Mouse (Mus musculus): ENCODE data around the gene Nr2c2. TPM values are rescaled to one million over a fixed set of nuclear protein-coding genes. Genes with fewer than 3 reads are reported as not detected.

Gene Nr2c2
- total RNA-seq, 4 experiments from 2014 or later: 20.0 to 24.9 (median 21.8) TPM

GRCm38 (mm10) chr6:92126861-92127468, 35.8 kb downstream of the Nr2c2 start:
- DNase-seq (ENCODE audit: low spot score): no peak

- no peak for DNase-seq (ENCODE audit: low spot score)
Measured at GRCm38 (mm10) chr6:92131456-92131855, 40.3 kb downstream of the Nr2c2 start.

GRCm38 (mm10) chr6:92132021-92132911, 41.1 kb downstream of the Nr2c2 start:
- DNase-seq (ENCODE audit: low spot score): no peak

GRCm38 (mm10) chr6:92133617-92134016, 42.4 kb downstream of the Nr2c2 start:
- DNase-seq (ENCODE audit: low spot score): no peak

- no peak for DNase-seq (ENCODE audit: low spot score)
Measured at GRCm38 (mm10) chr6:92136356-92136755, 45.2 kb downstream of the Nr2c2 start.

GRCm38 (mm10) chr6:92145881-92146280, 54.7 kb downstream of the Nr2c2 start:
- DNase-seq (ENCODE audit: low spot score): no peak

GRCm38 (mm10) chr6:92153774-92154173, 62.6 kb downstream of the Nr2c2 start:
- no peak for DNase-seq (ENCODE audit: low spot score)

GRCm38 (mm10) chr6:92158801-92159200, 67.6 kb downstream of the Nr2c2 start:
- DNase-seq (ENCODE audit: low spot score): no peak

GRCm38 (mm10) chr6:92162724-92163123, 71.5 kb downstream of the Nr2c2 start:
- no peak for DNase-seq (ENCODE audit: low spot score)

GRCm38 (mm10) chr6:92176450-92176849, 85.3 kb downstream of the Nr2c2 start:
- DNase-seq (ENCODE audit: low spot score): no peak

GRCm38 (mm10) chr6:92183621-92184131, 92.5 kb downstream of the Nr2c2 start, which contains the start of gene Mrps25:
TSS of gene Mrps25 (minus strand) at chr6:92184033.
- peak; percentile 56 for DNase-seq (ENCODE audit: low spot score)

GRCm38 (mm10) chr6:92184178-92184577, 93.0 kb downstream of the Nr2c2 start:
- DNase-seq (ENCODE audit: low spot score): no peak

GRCm38 (mm10) chr6:92199414-92199813, 108.2 kb downstream of the Nr2c2 start:
- no peak for DNase-seq (ENCODE audit: low spot score)

GRCm38 (mm10) chr6:92214055-92214772, 123.0 kb downstream of the Nr2c2 start:
- DNase-seq (ENCODE audit: low spot score): peak; percentile 3

- DNase-seq (ENCODE audit: low spot score): peak; percentile 90
Measured at GRCm38 (mm10) chr6:92214773-92215449, 123.7 kb downstream of the Nr2c2 start, which contains the start of gene Rbsn. TSS of gene Rbsn (minus strand) at chr6:92214925.

GRCm38 (mm10) chr6:92219445-92219844, 128.3 kb downstream of the Nr2c2 start:
- peak; percentile 12 for DNase-seq (ENCODE audit: low spot score)

- DNase-seq (ENCODE audit: low spot score): no peak
Measured at GRCm38 (mm10) chr6:92221604-92222003, 130.4 kb downstream of the Nr2c2 start.

GRCm38 (mm10) chr6:92222021-92222420, 130.8 kb downstream of the Nr2c2 start:
- DNase-seq (ENCODE audit: low spot score): no peak

Measured in heart, adult 8-10 months (tissue).